Mouse (Mus musculus) liver, embryonic 14.5 days (tissue): ENCODE data around the gene Pgm2. TPM values are rescaled to one million over a fixed set of nuclear protein-coding genes. Genes with fewer than 3 reads are reported as not detected.
A peak's percentile ranks its signal among the peaks of the same experiment; 100 is the strongest.

Source experiments
- ATAC-seq: fragments of 200-750 bp; cut with Nextera tagmentation; 2 replicates; pipeline ENCODE4 v1.8.0; 2017; ENCODE audit warnings: moderate number of reproducible peaks, mild to moderate bottlenecking, moderate library complexity; ENCODE audit not compliant: insufficient read depth
- DNase-seq, 3 experiments: peaks; one replicate each; pipeline ENCODE4 v3.0.0-alpha.2; 2012 to 2013; ENCODE audit warnings: low read depth in 3 of 3, low spot score in 3 of 3
- H3K27ac ChIP-seq: fragments of 300-500 bp; sonication (generic); 2 replicates; pipeline ENCODE4 v1.5.1; 2014; ENCODE audit warnings: moderate library complexity, mild to moderate bottlenecking, control low read depth, inconsistent platforms
- H3K27me3 ChIP-seq: fragments of 300-500 bp; sonication (generic); 2 replicates; pipeline ENCODE4 v1.6.1; 2014; ENCODE audit warnings: mild to moderate bottlenecking, low read length, moderate library complexity; ENCODE audit not compliant: control insufficient read depth, insufficient read depth
- H3K36me3 ChIP-seq: fragments of 300-500 bp; sonication (generic); replicated peaks from 2 replicates; pipeline ENCODE4 v1.6.1; 2014; ENCODE audit warnings: low read depth; ENCODE audit not compliant: control insufficient read depth, insufficient read depth
- H3K4me1 ChIP-seq, 2 experiments: fragments of 200-500 bp in 1 of 2; fragments of 300-500 bp in 1 of 2; sonication (generic) in 1 of 2; replicated peaks; 2 replicates each; pipeline ENCODE4 v1.6.1; 2012 to 2014; ENCODE audit warnings: antibody characterized with exemption in 1 of 2, inconsistent platforms in 1 of 2, low read length in 1 of 2; ENCODE audit not compliant: control insufficient read depth in 2 of 2, insufficient read depth in 2 of 2
- H3K4me2 ChIP-seq: fragments of 300-500 bp; sonication (generic); 2 replicates; pipeline ENCODE4 v1.6.1; 2014; ENCODE audit warnings: low read depth, mild to moderate bottlenecking, control low read depth, moderate library complexity
- H3K4me3 ChIP-seq, 2 experiments: fragments of 200-500 bp in 1 of 2; fragments of 300-500 bp in 1 of 2; sonication (generic) in 1 of 2; 2 replicates each; pipeline ENCODE4 v1.5.1; 2012 to 2014; ENCODE audit warnings: low read depth in 2 of 2, low read length in 2 of 2, mild to moderate bottlenecking in 2 of 2, control low read depth in 1 of 2, inconsistent platforms in 1 of 2, moderate library complexity in 1 of 2; ENCODE audit not compliant: insufficient read depth in 1 of 2
- H3K9ac ChIP-seq: fragments of 300-500 bp; sonication (generic); replicated peaks from 2 replicates; pipeline ENCODE4 v1.6.1; 2014; ENCODE audit warnings: mild to moderate bottlenecking, control low read depth, moderate library complexity
- H3K9me3 ChIP-seq: fragments of 300-500 bp; sonication (generic); 2 replicates; pipeline ENCODE4 v1.6.1; 2016; ENCODE audit warnings: low read length, mixed read lengths; ENCODE audit not compliant: control insufficient read depth
- CTCF ChIP-seq: IDR thresholded peaks from 2 replicates; pipeline ENCODE4 v1.5.1; 2016; ENCODE audit warnings: antibody characterized with exemption, low read depth, control low read depth
- EP300 ChIP-seq: IDR thresholded peaks from 2 replicates; pipeline ENCODE4 v1.6.1; 2016; ENCODE audit warnings: antibody characterized with exemption, low read depth
- WGBS: fragments of 180-500 bp; shearing (Covaris S2); extraction: QIAGEN DNeasy Blood & Tissue Kit; methylation state at CpG from one replicate; pipeline ENCODE4 v1.1.7; 2014; ENCODE audit not compliant: insufficient replicate concordance; 5-methylcytosine and 5-hydroxymethylcytosine counted together
- polyA plus RNA-seq, 2 experiments: library from polyadenylated mRNA; depleted of rRNA in 1 of 2; stranded (reverse) in 1 of 2; unstranded in 1 of 2; fragments of >200 nt; fragmentation: Nextera tagmentation in 1 of 2; extraction: Ambion mirVana in 1 of 2; gene quantifications; 2 replicates each; pipeline versions ENCODE4 v1.2.1 to v1.2.3; 2012 to 2014

The Pgm2 gene
- polyA plus RNA-seq, 2 experiments: 10.5 to 18.2 TPM

DNA sequence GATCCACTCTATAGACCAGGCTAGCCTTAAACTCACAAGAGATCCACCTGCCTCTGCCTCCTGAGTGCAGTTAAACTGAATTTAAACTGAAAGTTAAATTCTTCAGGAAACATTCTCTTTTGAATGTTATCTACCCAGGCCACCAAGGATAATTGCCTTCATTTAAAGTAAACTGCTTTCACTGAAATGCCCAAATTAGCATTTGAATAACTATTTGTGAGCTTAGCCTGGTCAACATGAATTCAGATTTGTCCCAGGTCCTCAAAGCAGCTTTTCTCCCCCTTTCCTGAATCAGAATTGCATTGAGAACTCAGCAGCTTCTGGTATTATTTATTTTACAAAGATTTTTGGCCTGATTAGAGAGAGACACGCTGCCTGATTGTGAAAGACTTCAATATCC is 24.4 kb downstream of the Pgm2 start:
- 77% methylated on average over 1 of the region's 1 CpGs for WGBS
- Histone ChIP-seq H3K27me3 (no peaks in the 10 kb centered on the region), H3K9ac (no peak overlapping the region), H3K36me3 (peaks cover 16% of the 10 kb centered on the region), H3K4me1 (no peaks in the 10 kb centered on the region), H3K27ac (no peak overlapping the region), H3K4me3 (no peak overlapping the region), H3K4me2 (no peak overlapping the region), H3K9me3 (no peaks in the 10 kb centered on the region; the same call in 1 of the 2 replicates)
- no peak for DNase-seq
- ATAC-seq: no peak
- no peak for TF ChIP-seq CTCF
- TF ChIP-seq EP300: no peak

GRCm38 (mm10) chr5:64125783-64126182 is 33.0 kb downstream of the Pgm2 start:
- Histone ChIP-seq H3K4me3 (no peak overlapping the region), H3K27ac (no peak overlapping the region), H3K4me2 (no peak overlapping the region), H3K9ac (no peak overlapping the region), H3K4me1 (no peaks in the 10 kb centered on the region), H3K36me3 (no peaks in the 10 kb centered on the region), H3K9me3 (no peaks in the 10 kb centered on the region), H3K27me3 (no peaks in the 10 kb centered on the region)
- WGBS: 77% methylated on average over 5 of the region's 5 CpGs
- no peak for ATAC-seq
- no peak for TF ChIP-seq EP300
- TF ChIP-seq CTCF: no peak
- no peak for DNase-seq

DNA sequence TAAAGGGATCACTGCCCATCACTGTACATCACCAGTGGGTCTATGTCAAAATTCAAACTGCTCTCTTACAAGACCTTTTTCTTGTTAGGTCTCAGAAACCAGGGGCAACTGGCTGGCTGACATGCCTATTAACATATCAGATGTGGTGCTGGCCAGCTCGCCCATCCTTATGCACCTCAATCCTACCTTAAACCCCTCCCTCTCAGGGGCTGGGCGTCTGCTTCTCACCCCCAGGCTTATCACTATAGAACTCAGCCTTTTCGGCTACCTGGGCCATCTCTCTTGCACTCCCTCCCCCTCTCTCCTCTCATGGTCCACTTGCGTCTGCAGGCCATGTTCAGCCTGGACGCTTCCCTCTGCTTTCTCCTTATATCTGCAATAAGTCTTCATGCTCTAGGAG is 38.8 kb downstream of the Pgm2 start:
- no peaks in the 10 kb centered on the region for H3K9me3 ChIP-seq
- WGBS: 38% methylated on average over 5 of the region's 5 CpGs
- no peak overlapping the region for H3K4me2 ChIP-seq
- no peak overlapping the region for H3K27ac ChIP-seq
- H3K9ac ChIP-seq: no peak overlapping the region
- no peak for ATAC-seq
- DNase-seq: no peak
- H3K4me3 ChIP-seq: no peak overlapping the region
- no peaks in the 10 kb centered on the region for H3K36me3 ChIP-seq
- no peak for TF ChIP-seq EP300
- no peak for TF ChIP-seq CTCF
- no peaks in the 10 kb centered on the region for H3K4me1 ChIP-seq
- no peaks in the 10 kb centered on the region for H3K27me3 ChIP-seq

DNA sequence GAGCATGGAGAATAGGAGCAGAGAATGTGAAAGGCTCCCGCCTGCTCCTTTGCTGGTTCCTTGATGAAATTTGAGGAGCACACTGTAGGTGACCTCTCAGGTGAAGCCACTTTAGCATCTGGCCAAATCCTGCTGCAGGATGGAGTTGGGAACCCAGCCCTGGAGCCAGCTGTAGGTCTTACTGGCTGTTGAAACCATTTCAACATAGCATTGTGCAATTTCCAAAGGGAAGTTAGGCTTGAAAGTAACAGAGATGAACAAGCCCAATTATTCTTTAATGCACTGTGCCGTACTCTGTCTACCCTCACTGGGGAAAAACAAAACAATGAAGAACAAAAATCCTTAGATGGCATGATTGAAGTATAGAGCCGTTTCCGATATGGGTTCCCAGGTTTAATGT is 41.2 kb downstream of the Pgm2 start:
- no peak for ATAC-seq
- Histone ChIP-seq H3K9ac (no peak overlapping the region), H3K36me3 (no peaks in the 10 kb centered on the region), H3K4me3 (no peak overlapping the region), H3K9me3 (no peaks in the 10 kb centered on the region), H3K4me1 (no peaks in the 10 kb centered on the region), H3K27me3 (no peaks in the 10 kb centered on the region), H3K27ac (no peak overlapping the region), H3K4me2 (no peak overlapping the region)
- TF ChIP-seq CTCF: no peak
- WGBS: 68% methylated on average over 4 of the region's 4 CpGs
- DNase-seq: no peak

DNA sequence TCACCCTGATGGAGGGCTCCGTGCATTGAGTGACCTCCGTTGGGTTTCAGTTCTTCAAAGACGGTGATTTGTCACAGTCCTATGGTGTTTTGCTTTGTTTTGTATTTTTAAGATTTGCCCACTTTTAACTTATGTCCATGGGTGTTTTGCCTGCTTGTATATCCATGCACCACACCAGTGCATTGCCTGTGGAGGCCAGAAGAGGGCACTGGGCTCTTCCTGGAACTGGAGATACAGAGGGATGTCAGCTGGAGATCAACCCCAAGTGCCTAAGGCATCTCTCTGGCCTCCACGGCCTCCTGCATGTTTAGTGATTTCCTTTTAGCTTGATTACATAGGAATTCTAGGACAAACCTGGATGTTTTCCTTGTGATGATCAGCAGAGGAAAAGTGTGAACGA is 43.6 kb downstream of the Pgm2 start:
- no peaks in the 10 kb centered on the region for H3K36me3 ChIP-seq
- no peaks in the 10 kb centered on the region for H3K4me1 ChIP-seq
- H3K9ac ChIP-seq: no peak overlapping the region
- no peaks in the 10 kb centered on the region for H3K9me3 ChIP-seq
- TF ChIP-seq CTCF (peak; percentile 77), EP300 (no peak)
- ATAC-seq: no peak
- WGBS: 50% methylated on average over 5 of the region's 5 CpGs
- no peak overlapping the region for H3K4me2 ChIP-seq
- H3K27me3 ChIP-seq: no peaks in the 10 kb centered on the region
- H3K4me3 ChIP-seq: no peak overlapping the region
- DNase-seq: no peak
- no peak overlapping the region for H3K27ac ChIP-seq
